Mouse (Mus musculus) hematopoietic multipotent progenitor cell, adult 10-12 weeks (in vitro differentiated cells): ENCODE measurements around the gene Msh3. TPM values are rescaled to one million over a fixed set of nuclear protein-coding genes. Genes with fewer than 3 reads are reported as not detected.

Experiments used
- polyA plus RNA-seq: library from polyadenylated mRNA; stranded (reverse); fragments of >175 nt; gene quantifications from 2 replicates; pipeline ENCODE4 v1.2.3, GENCODE M21; 2012; ENCODE audit warnings: low replicate concordance

Gene Msh3
- polyA plus RNA-seq: 16.1 and 16.6 TPM in 2 replicates

GRCm38 (mm10) chr13:92354456-92355271 is at the start of gene Msh3, which contains the start of gene Dhfr:
TSS of gene Msh3 (minus strand) at chr13:92355003.
TSS of gene Dhfr (plus strand) at chr13:92354726.

GRCm38 (mm10) chr13:92305680-92306079 is 49.1 kb downstream of the Msh3 start, which contains the start of gene Gm20379:
TSS of gene Gm20379 (plus strand) at chr13:92305980.

Other genes starting within 250 kb of the Msh3 start
- 1.0 and 1.3 TPM in 2 replicates for gene Rasgrf2, start 223.3 kb downstream of the Msh3 start, polyA plus RNA-seq
- not detected in 2 replicates for gene Gm20379, start 49.0 kb downstream of the Msh3 start, polyA plus RNA-seq
- 0.39 and 0.43 TPM in 2 replicates for gene Dhfr, start 277 bp downstream of the Msh3 start, polyA plus RNA-seq
- not detected in 2 replicates for gene Ankrd34b, start 70.9 kb upstream of the Msh3 start, polyA plus RNA-seq
- 0.12 and 0.40 TPM in 2 replicates for gene Fam151b, start 129.0 kb upstream of the Msh3 start, polyA plus RNA-seq
- gene Zfyve16, start 175.9 kb upstream of the Msh3 start, polyA plus RNA-seq: 1.3 and 1.7 TPM in 2 replicates
- not detected in 2 replicates for gene Spz1, start 221.2 kb upstream of the Msh3 start, polyA plus RNA-seq